Mouse (Mus musculus) granulocyte monocyte progenitor cell, adult 5-6 weeks (primary cell): ENCODE data around the gene Naaladl1. TPM values are rescaled to one million over a fixed set of nuclear protein-coding genes. Genes with fewer than 3 reads are reported as not detected.

Source experiments
- total RNA-seq, 2 experiments: library from RNA; stranded (forward) in 1 of 2; stranded (reverse) in 1 of 2; fragments of 200-712, 200-1000 nt in 1 of 2; fragments of >200 nt in 1 of 2; fragmentation: Nextera tagmentation in 1 of 2; gene quantifications; 2 replicates each; pipeline ENCODE4 v1.2.3; 2014 to 2017

The Naaladl1 gene
- total RNA-seq, 2 experiments from 2014 or later = 1.1 TPM; not detected in 1

Other genes with a start within 250 kb of the Naaladl1 start
Only the 30 nearest of the 31 such genes appear.
- gene Frmd8, start 230.5 kb upstream of the Naaladl1 start, total RNA-seq (2014; fragmentation: Nextera tagmentation) = 17.9 and 25.4 TPM in 2 replicates
- 19.0 and 28.4 TPM in 2 replicates for gene Frmd8, start 230.5 kb upstream of the Naaladl1 start, total RNA-seq (2017)
- 38.2 and 44.5 TPM in 2 replicates for gene Slc25a45, start 228.0 kb upstream of the Naaladl1 start, total RNA-seq (2014; fragmentation: Nextera tagmentation)
- 35.5 and 35.6 TPM in 2 replicates for gene Slc25a45, start 228.0 kb upstream of the Naaladl1 start, total RNA-seq (2017)
- 1.1 and 2.5 TPM in 2 replicates for gene Tigd3, start 211.6 kb upstream of the Naaladl1 start, total RNA-seq (2014; fragmentation: Nextera tagmentation)
- gene Tigd3, start 211.6 kb upstream of the Naaladl1 start, total RNA-seq (2017) = 2.3 and 4.4 TPM in 2 replicates
- gene Dpf2, start 192.8 kb upstream of the Naaladl1 start, total RNA-seq (2014; fragmentation: Nextera tagmentation) = 97.3 and 126 TPM in 2 replicates
- gene Dpf2, start 192.8 kb upstream of the Naaladl1 start, total RNA-seq (2017) = 62.7 and 108 TPM in 2 replicates
- 0.23 TPM in 1 of 2 replicates, not detected in the other for gene Cdc42ep2, start 181.0 kb upstream of the Naaladl1 start, total RNA-seq (2014; fragmentation: Nextera tagmentation)
- not detected in 2 replicates for gene Cdc42ep2, start 181.0 kb upstream of the Naaladl1 start, total RNA-seq (2017)
- gene Pola2, start 141.6 kb upstream of the Naaladl1 start, total RNA-seq (2014; fragmentation: Nextera tagmentation) = 122 and 129 TPM in 2 replicates
- 56.9 and 64.9 TPM in 2 replicates for gene Pola2, start 141.6 kb upstream of the Naaladl1 start, total RNA-seq (2017)
- gene Slc22a20, start 119.6 kb upstream of the Naaladl1 start, total RNA-seq (2014; fragmentation: Nextera tagmentation) = not detected in 2 replicates
- not detected in 2 replicates for gene Slc22a20, start 119.6 kb upstream of the Naaladl1 start, total RNA-seq (2017)
- 35.2 and 38.6 TPM in 2 replicates for gene Capn1, start 89.9 kb upstream of the Naaladl1 start, total RNA-seq (2014; fragmentation: Nextera tagmentation)
- 32.2 and 37.7 TPM in 2 replicates for gene Capn1, start 89.9 kb upstream of the Naaladl1 start, total RNA-seq (2017)
- 33.6 and 46.5 TPM in 2 replicates for gene Syvn1, start 59.2 kb upstream of the Naaladl1 start, total RNA-seq (2014; fragmentation: Nextera tagmentation)
- gene Syvn1, start 59.2 kb upstream of the Naaladl1 start, total RNA-seq (2017) = 3.8 and 8.2 TPM in 2 replicates
- gene Mrpl49, start 48.0 kb upstream of the Naaladl1 start, total RNA-seq (2014; fragmentation: Nextera tagmentation) = 39.7 and 52.3 TPM in 2 replicates
- 45.2 and 46.1 TPM in 2 replicates for gene Mrpl49, start 48.0 kb upstream of the Naaladl1 start, total RNA-seq (2017)
- gene Fau, start 47.9 kb upstream of the Naaladl1 start, total RNA-seq (2014; fragmentation: Nextera tagmentation) = 2,326 and 2,717 TPM in 2 replicates
- 1,639 and 2,001 TPM in 2 replicates for gene Fau, start 47.9 kb upstream of the Naaladl1 start, total RNA-seq (2017)
- 5.0 and 17.6 TPM in 2 replicates for gene Znhit2, start 44.6 kb upstream of the Naaladl1 start, total RNA-seq (2014; fragmentation: Nextera tagmentation)
- 13.7 and 17.6 TPM in 2 replicates for gene Znhit2, start 44.6 kb upstream of the Naaladl1 start, total RNA-seq (2017)
- 14.4 and 19.3 TPM in 2 replicates for gene Tm7sf2, start 37.4 kb upstream of the Naaladl1 start, total RNA-seq (2014; fragmentation: Nextera tagmentation)
- 3.4 and 4.0 TPM in 2 replicates for gene Tm7sf2, start 37.4 kb upstream of the Naaladl1 start, total RNA-seq (2017)
- 33.1 and 44.0 TPM in 2 replicates for gene Vps51, start 28.6 kb upstream of the Naaladl1 start, total RNA-seq (2014; fragmentation: Nextera tagmentation)
- gene Vps51, start 28.6 kb upstream of the Naaladl1 start, total RNA-seq (2017) = 48.0 and 48.5 TPM in 2 replicates
- gene Tmem262, start 25.7 kb upstream of the Naaladl1 start, total RNA-seq (2014; fragmentation: Nextera tagmentation) = not detected in 2 replicates
- not detected in 2 replicates for gene Tmem262, start 25.7 kb upstream of the Naaladl1 start, total RNA-seq (2017)
- not detected in 2 replicates for gene Gm28374, start 23.5 kb upstream of the Naaladl1 start, total RNA-seq (2014; fragmentation: Nextera tagmentation)
- gene Gm28374, start 23.5 kb upstream of the Naaladl1 start, total RNA-seq (2017) = not detected in 2 replicates
- 11.9 and 21.6 TPM in 2 replicates for gene Zfpl1, start 20.8 kb upstream of the Naaladl1 start, total RNA-seq (2014; fragmentation: Nextera tagmentation)
- gene Zfpl1, start 20.8 kb upstream of the Naaladl1 start, total RNA-seq (2017) = 19.9 and 30.2 TPM in 2 replicates
- 39.0 and 43.6 TPM in 2 replicates for gene Cdca5, start 20.8 kb upstream of the Naaladl1 start, total RNA-seq (2014; fragmentation: Nextera tagmentation)
- gene Cdca5, start 20.8 kb upstream of the Naaladl1 start, total RNA-seq (2017) = 34.8 and 42.1 TPM in 2 replicates
- gene AC131692.1, start 11.4 kb upstream of the Naaladl1 start, total RNA-seq (2014; fragmentation: Nextera tagmentation) = 2.7 TPM in 1 of 2 replicates, not detected in the other
- 2.2 TPM in 1 of 2 replicates, not detected in the other for gene AC131692.1, start 11.4 kb upstream of the Naaladl1 start, total RNA-seq (2017)
- gene Sac3d1, start 12.9 kb downstream of the Naaladl1 start, total RNA-seq (2014; fragmentation: Nextera tagmentation) = 8.5 and 10.2 TPM in 2 replicates
- 5.9 and 7.2 TPM in 2 replicates for gene Sac3d1, start 12.9 kb downstream of the Naaladl1 start, total RNA-seq (2017)
- 31.2 and 31.3 TPM in 2 replicates for gene Snx15, start 22.5 kb downstream of the Naaladl1 start, total RNA-seq (2014; fragmentation: Nextera tagmentation)
- gene Snx15, start 22.5 kb downstream of the Naaladl1 start, total RNA-seq (2017) = 9.7 and 11.2 TPM in 2 replicates
- gene Batf2, start 35.2 kb downstream of the Naaladl1 start, total RNA-seq (2014; fragmentation: Nextera tagmentation) = 5.1 TPM in 1 of 2 replicates, not detected in the other
- 0.77 and 2.3 TPM in 2 replicates for gene Batf2, start 35.2 kb downstream of the Naaladl1 start, total RNA-seq (2017)
- gene Arl2, start 35.8 kb downstream of the Naaladl1 start, total RNA-seq (2014; fragmentation: Nextera tagmentation) = 22.6 and 37.1 TPM in 2 replicates
- 27.1 and 30.7 TPM in 2 replicates for gene Arl2, start 35.8 kb downstream of the Naaladl1 start, total RNA-seq (2017)
- gene Majin, start 78.6 kb downstream of the Naaladl1 start, total RNA-seq (2014; fragmentation: Nextera tagmentation) = not detected in 2 replicates
- not detected in 2 replicates for gene Majin, start 78.6 kb downstream of the Naaladl1 start, total RNA-seq (2017)
- not detected in 2 replicates for gene Gpha2, start 120.6 kb downstream of the Naaladl1 start, total RNA-seq (2014; fragmentation: Nextera tagmentation)
- gene Gpha2, start 120.6 kb downstream of the Naaladl1 start, total RNA-seq (2017) = not detected in 2 replicates
- 3.0 and 3.1 TPM in 2 replicates for gene Ppp2r5b, start 130.1 kb downstream of the Naaladl1 start, total RNA-seq (2014; fragmentation: Nextera tagmentation)
- 1.9 and 3.7 TPM in 2 replicates for gene Ppp2r5b, start 130.1 kb downstream of the Naaladl1 start, total RNA-seq (2017)
- 18.3 and 30.9 TPM in 2 replicates for gene Atg2a, start 135.9 kb downstream of the Naaladl1 start, total RNA-seq (2014; fragmentation: Nextera tagmentation)
- gene Atg2a, start 135.9 kb downstream of the Naaladl1 start, total RNA-seq (2017) = 5.5 and 8.3 TPM in 2 replicates
- 20.4 and 20.6 TPM in 2 replicates for gene Ehd1, start 170.9 kb downstream of the Naaladl1 start, total RNA-seq (2014; fragmentation: Nextera tagmentation)
- gene Ehd1, start 170.9 kb downstream of the Naaladl1 start, total RNA-seq (2017) = 16.2 and 21.6 TPM in 2 replicates
- gene Cdc42bpg, start 200.7 kb downstream of the Naaladl1 start, total RNA-seq (2014; fragmentation: Nextera tagmentation) = 2.6 and 4.1 TPM in 2 replicates
- 3.6 and 4.4 TPM in 2 replicates for gene Cdc42bpg, start 200.7 kb downstream of the Naaladl1 start, total RNA-seq (2017)
- gene Men1, start 229.2 kb downstream of the Naaladl1 start, total RNA-seq (2014; fragmentation: Nextera tagmentation) = 37.7 and 54.2 TPM in 2 replicates
- 30.5 and 33.4 TPM in 2 replicates for gene Men1, start 229.2 kb downstream of the Naaladl1 start, total RNA-seq (2017)